Mouse (Mus musculus) liver, adult 10 weeks (tissue): ENCODE data around the gene Hoxa2. TPM values are rescaled to one million over a fixed set of nuclear protein-coding genes. Genes with fewer than 3 reads are reported as not detected.

Experiments
- polyA plus RNA-seq: library from polyadenylated mRNA; stranded (reverse); fragments of 350-450 nt; fragmentation: Illumina TruSeq; extraction: RNeasy Lipid Tissue Mini Kit (QIAGEN cat#74804); gene quantifications from one replicate; pipeline ENCODE4 v1.2.3, GENCODE M21; 2014; ENCODE audit warnings: low read depth, low replicate concordance

Gene Hoxa2
- 0.58 TPM for polyA plus RNA-seq

DNA sequence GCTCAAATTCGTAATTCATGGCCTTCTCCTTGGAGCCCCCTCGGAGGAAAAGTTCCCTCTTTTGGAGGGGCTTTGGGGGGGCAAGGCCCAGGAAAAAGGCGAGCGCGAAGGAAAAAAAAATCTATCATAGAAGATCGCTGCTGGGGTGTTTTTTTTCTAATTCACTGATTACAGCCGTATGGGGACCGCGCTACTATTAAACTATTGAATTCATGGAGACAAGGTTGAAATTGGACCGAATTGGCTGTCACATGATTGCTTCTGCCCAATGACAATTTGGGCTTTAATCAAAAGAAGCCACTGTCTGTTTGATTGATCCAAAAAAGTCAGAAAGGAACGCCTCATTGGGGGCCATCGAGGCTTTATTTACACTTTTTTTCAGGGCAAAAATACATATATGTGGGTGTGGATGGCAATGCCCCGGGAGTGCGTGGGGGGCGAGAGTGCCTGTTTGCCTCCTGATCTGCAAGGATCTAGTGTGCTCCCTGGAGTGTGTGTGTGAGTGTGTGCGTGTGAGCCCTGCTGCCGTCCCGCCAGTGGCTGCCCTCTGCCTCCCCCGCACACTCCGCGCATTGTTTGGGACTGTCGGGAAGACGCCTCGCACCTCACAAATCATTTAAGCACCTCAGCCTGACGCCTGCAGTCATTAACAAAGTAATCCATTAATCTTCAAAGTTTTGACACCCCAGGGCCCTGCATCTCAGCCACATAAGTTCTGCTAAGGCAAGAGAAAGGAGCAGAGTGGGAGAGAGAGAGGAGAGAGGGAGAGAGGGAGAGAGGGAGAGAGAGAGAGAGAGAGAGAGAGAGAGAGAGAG, at the start of gene Hoxa2:
Hoxa2 (minus strand) TSS at position 206 of the 815 bp plus-strand sequence.

DNA sequence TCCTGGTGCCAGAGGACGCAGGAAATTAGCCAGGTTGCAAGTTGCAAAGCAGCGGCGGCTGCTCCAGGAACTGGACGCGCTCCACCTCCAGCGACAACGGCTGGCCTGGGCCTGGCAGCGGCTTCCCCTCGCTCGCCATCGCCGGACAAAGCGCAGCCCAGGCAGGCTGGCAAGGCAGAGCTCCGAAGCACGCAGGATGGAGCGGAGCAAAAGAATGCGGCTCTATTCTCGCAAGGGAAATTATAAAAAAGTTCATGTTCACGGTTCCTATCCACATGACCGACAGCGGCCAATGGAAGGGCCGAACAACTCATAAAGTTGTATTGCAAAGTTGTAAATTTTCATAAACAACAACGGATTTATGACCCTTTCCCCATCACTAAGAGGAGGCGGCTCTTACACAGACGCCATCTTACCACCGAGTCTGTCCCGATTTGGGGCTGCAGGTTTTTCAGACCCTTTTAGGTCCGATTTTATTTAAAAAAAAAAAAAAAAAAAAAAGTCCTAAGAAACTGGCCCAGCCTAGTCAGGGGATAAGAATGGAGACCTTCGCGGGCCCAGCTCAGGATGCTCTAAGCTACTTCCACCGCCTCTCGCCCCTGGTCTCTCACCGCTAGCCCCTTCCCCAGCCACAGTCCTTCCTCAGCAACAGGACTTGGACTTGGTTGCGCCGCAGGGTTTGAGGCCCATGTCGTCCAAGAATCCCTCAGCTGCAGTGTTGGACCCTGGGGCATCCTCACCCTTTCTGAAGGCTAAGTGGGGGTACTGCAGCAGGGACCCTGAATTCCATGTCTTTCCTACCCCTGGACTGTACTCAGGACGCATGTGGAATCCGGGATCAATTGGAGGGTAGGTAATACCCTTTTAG, 48.7 kb upstream of the Hoxa2 start, which contains the start of the genes Hoxa3 and Gm28308:
Hoxa3 (minus strand) TSS at position 218 of the 868 bp plus-strand sequence.
Gm28308 (minus strand) TSS at position 221 of the 868 bp plus-strand sequence.

DNA sequence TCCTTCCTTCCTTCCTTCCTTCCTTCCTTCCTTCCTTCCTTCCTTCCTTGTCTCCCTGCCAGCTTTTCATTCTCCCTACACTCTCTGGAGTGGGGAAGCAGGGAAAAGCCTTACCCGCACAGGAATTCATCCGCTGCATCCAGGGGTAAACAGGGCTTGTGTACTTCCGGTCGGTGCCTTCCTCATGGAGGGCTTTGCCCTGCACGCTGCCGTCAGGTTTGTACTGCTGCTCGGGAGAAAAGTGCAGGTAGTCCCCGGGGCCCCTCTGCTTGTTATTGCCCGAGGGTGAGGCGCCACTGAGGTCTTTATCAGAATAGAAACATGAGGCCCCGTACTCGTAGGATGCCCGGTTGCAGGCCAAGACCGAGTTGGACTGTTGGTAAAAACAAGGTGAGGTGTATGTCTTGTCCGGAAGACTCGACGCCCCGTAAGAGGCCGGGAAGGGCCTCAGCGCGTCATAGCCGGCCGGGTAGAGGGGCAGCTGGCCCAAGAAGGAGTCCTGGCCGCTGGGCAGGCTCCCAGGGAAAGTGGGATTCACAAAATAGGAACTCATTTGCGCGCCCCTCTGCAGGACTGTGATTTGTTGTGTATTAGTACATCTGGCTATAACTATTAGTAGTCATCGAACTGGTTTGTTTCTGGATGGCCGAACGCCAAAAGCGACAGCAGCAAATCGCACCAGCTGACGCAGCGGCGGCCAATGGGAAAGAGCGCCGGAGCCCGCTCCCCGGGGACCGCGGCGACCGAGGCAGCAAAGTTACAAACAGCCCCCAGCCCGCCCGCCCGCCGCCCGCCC, 43.6 kb upstream of the Hoxa2 start, which contains the start of gene Hoxa6:
Hoxa6 (minus strand) TSS at position 651 of the 796 bp plus-strand sequence.

DNA sequence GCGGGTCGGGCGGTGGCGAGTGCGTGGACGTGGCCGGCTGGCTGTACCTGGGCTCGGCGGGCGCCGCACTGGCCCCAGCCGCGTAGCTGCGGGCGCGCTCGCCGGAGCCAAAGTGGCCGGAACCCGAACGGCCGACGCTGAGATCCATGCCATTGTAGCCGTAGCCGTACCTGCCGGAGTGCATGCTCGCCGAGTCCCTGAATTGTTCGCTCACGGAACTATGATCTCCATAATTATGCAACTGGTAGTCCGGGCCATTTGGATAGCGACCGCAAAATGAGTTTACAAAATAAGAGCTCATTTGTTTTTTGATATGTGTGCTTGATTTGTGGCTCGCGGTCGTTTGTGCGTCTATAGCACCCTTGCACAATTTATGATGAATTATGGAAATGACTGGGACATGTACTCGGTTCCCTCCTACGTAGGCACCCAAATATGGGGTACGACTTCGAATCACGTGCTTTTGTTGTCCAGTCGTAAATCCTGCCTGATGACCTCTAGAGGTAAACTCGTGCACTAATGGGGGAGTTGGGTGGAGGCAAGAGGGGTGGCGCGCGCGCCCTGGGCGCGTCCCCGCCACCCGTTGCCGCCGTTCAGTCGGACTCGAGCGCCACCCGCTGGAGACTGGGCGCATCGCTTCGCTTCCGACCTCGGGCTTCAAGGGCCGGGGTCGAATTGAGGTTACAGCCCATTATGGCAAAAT, 39.6 kb upstream of the Hoxa2 start, which contains the start of gene Hoxa5:
Hoxa5 (minus strand) TSS at position 538 of the 703 bp plus-strand sequence.

DNA sequence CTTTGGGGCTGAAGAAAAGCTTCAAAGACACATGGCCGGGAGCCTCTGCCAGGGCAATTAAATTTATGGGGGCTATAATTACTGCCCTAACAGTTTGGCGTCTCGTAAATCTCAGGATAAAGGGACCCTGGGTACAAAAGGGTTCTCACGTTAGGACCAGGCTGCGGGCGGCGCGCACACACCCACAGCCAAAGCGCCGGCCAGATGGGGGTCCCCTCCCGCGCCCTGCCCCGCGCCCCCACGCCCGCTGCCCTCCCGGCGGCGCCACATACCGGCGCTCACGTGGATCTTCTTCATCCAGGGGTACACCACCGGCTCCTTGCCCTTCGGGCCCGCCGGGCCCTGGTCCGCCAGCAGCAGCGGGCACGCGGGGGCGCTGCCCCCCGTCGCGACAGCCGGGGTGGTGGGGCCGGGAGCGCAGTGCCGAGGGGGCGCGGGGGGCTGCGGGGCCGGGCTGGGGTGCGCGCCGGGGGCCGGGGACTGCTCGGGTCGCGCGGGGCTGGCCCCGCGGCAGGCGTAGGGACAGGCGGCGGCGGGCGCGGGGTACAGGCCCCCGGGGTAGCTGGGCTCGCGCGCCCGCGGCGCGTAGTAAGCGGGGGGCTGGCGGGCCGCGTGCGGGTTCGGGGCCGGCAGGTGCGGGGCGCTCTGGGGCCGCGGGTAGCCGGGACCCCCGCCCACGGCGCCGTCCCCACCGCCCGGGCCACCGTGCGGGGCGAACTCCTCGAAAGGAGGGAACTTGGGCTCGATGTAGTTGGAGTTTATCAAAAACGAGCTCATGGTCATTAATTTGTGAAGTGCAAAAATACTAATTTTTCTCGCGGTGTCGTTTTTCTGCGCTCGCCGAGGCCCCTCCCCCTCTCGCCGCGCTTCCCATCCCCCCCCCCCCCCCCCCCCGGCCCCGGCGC, 26.5 kb upstream of the Hoxa2 start, which contains the start of gene Hoxa4:
Hoxa4 (minus strand) TSS at position 848 of the 905 bp plus-strand sequence.

DNA sequence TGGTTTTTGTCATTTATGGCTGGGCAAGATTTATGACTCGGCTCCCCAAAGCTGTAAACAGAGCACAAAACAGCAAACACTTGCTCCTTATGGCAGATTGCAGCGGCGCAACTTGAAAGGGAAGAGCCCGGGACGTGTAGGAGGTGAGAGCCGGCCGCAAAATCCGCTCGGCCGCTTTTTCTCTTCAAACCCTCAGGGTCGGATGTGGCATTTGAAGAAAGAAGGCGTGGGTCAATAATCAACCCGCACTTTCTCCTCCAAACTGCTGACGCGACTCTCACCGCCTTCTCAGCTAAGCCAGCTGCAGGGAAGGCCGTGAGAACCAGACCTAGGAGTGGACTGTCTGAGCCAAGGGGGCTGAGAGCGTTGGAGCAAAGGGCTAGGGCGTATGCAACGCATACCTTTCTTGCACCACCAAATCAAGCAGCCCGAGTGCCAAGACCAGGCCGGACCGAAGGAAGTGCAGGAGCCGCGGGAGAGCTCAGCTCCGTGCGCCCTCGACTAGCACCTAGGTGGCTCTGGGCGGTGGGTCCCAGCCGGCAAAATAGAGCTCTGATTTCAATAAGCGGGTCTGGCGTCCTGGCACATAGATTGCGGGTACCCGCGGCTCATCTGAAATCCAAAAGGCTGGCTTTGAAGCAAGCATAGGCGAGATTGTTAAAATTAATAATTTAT, 12.6 kb upstream of the Hoxa2 start, which contains the start of gene 5730596B20Rik:
5730596B20Rik (plus strand) TSS at position 438 of the 675 bp plus-strand sequence.

DNA sequence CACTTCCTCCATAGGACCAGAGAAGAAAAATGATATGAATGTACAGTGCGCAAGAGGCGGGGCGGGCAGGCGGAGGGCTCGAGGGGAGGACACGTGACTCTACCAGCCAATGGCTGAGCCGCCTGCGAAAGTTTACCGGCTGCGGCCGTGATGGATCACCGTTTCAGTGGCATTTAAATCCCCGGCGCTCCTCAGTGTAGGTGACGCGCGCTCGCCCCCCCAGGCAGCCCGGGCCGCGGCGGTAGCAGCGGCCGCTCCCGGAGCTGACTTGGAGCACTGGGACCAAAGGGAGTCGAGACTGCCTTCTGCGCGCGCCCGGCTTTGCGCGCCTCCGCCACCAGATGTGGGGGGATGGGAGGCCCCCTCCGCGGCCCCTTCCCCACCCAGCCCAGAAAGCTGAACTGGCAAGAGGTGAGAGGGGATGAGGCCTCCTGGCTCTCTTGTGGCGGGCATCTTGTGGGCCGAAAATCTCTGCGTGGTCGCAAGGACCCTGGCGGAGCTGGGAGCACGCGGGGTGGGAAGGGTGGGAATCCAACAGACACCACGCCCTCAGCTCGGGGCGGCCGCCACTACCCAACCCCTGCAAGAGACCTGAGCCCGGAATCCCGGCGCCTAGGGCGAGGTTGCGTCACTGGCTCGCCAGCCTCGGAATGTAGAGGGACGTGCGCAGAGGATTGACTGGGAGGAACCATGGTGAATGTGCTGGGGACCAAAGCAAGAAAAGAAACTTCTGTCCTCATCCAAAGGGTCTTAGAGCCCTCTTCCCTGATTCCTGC, 6.2 kb downstream of the Hoxa2 start, which contains the start of gene Hoxa1:
Hoxa1 (minus strand) TSS at position 42 of the 776 bp plus-strand sequence.

Other genes starting within 250 kb of the Hoxa2 start
- gene Skap2, start 152.3 kb downstream of the Hoxa2 start, polyA plus RNA-seq = 33.2 TPM
- not detected for gene Hoxa1, start 6.5 kb downstream of the Hoxa2 start, polyA plus RNA-seq
- gene 5730596B20Rik, start 12.7 kb upstream of the Hoxa2 start, polyA plus RNA-seq = 0.13 TPM
- gene Hoxa4, start 26.9 kb upstream of the Hoxa2 start, polyA plus RNA-seq = not detected
- gene Hoxa5, start 39.8 kb upstream of the Hoxa2 start, polyA plus RNA-seq = 0.61 TPM
- gene Hoxa6, start 43.9 kb upstream of the Hoxa2 start, polyA plus RNA-seq = not detected
- gene Hoxa3, start 48.5 kb upstream of the Hoxa2 start, polyA plus RNA-seq = 0.53 TPM
- not detected for gene Gm28308, start 48.5 kb upstream of the Hoxa2 start, polyA plus RNA-seq
- not detected for gene Hoxa7, start 57.0 kb upstream of the Hoxa2 start, polyA plus RNA-seq
- not detected for gene Hoxa9, start 66.3 kb upstream of the Hoxa2 start, polyA plus RNA-seq
- gene Hoxa10, start 76.0 kb upstream of the Hoxa2 start, polyA plus RNA-seq = not detected
- not detected for gene Hoxa11, start 81.0 kb upstream of the Hoxa2 start, polyA plus RNA-seq
- not detected for gene Hoxa13, start 96.0 kb upstream of the Hoxa2 start, polyA plus RNA-seq
- not detected for gene Evx1, start 148.7 kb upstream of the Hoxa2 start, polyA plus RNA-seq